Mouse (Mus musculus): ENCODE data around the gene Gm43517. TPM values are rescaled to one million over a fixed set of nuclear protein-coding genes. Genes with fewer than 3 reads are reported as not detected.

The Gm43517 gene
- polyA plus RNA-seq (2015; fragmentation: Nextera tagmentation; extraction: Ambion mirVana), result not detected in 2 replicates

DNA sequence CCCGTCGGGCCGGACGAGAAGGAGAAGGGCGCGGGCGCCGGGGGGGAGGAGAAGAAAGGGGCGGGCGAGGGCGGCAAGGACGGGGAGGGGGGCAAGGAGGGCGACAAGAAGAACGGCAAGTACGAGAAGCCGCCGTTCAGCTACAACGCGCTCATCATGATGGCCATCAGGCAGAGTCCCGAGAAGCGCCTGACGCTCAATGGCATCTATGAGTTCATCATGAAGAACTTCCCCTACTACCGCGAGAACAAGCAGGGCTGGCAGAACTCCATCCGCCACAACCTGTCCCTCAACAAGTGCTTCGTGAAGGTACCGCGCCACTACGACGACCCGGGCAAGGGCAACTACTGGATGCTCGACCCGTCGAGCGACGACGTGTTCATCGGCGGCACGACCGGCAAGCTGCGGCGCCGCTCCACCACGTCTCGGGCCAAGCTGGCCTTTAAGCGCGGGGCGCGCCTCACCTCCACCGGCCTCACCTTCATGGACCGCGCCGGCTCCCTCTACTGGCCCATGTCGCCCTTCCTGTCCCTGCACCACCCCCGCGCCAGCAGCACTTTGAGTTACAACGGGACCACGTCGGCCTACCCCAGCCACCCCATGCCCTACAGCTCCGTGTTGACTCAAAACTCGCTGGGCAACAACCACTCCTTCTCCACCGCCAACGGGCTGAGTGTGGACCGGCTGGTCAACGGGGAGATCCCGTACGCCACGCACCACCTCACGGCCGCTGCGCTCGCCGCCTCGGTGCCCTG lies at the start of gene Gm43517:
TSS of gene Gm43517 (plus strand) at position 299 of the 755 bp plus-strand sequence.
- no peak within 1 kb of the TSS for H3K27ac ChIP-seq (ENCODE audit: low read length)
- WGBS, result 2% methylated on average over 74 of the region's 75 CpGs
- 0 out of 2 replicates have a peak, but pooled peaks cover 11% of the 10 kb centered on the region for H3K4me1 ChIP-seq (ENCODE audit: control insufficient read depth, insufficient read depth, low read length)
- peak; percentile 78 for ATAC-seq (ENCODE audit: insufficient read depth, low FRiP score)
- no peak within 1 kb of the TSS for H3K9ac ChIP-seq (ENCODE audit: low read length)
- H3K36me3 ChIP-seq (ENCODE audit: control insufficient read depth, insufficient read depth, low read length), result no peaks in the 10 kb centered on the region
- H3K9me3 ChIP-seq (replicated peaks; ENCODE audit: control insufficient read depth, low read length), result no peaks in the 10 kb centered on the region
- H3K27me3 ChIP-seq (ENCODE audit: control insufficient read depth, insufficient read depth, low read length), result peaks cover 67% of the 10 kb centered on the region
- peak within 1 kb of the TSS; percentile 35 for H3K4me3 ChIP-seq (replicated peaks; ENCODE audit: low read length)
- H3K4me2 ChIP-seq (ENCODE audit: low read depth, low read length), result peak within 1 kb of the TSS; percentile 44

DNA sequence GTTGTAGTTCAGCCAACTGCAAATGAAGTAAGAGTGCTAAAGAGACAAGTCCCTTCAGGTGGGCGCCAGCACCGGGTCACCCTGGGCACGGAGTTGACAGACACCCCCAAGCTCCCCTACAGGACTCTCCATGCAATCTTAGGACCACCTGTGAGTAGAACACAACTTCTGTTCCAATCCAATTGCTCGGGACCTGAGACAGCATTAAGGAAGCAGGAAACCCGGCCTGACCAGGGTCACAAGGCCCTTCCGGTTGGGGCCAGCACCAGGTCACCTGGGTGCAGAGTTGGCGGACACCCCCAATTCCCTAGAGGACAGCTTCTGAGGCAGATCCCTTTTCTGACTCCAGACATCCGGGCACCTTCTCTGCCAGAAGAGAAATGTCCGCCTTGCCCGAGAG lies 35.3 kb upstream of the Gm43517 start:
- Histone ChIP-seq H3K4me2 (ENCODE audit: low read depth, low read length) (no peak overlapping the region), H3K27ac (ENCODE audit: low read length) (no peak overlapping the region), H3K4me3 (replicated peaks; ENCODE audit: low read length) (no peak overlapping the region), H3K4me1 (ENCODE audit: control insufficient read depth, insufficient read depth, low read length) (no peaks in the 10 kb centered on the region), H3K9ac (ENCODE audit: low read length) (no peak overlapping the region), H3K9me3 (replicated peaks; ENCODE audit: control insufficient read depth, low read length) (no peaks in the 10 kb centered on the region), H3K36me3 (ENCODE audit: control insufficient read depth, insufficient read depth, low read length) (no peaks in the 10 kb centered on the region), H3K27me3 (ENCODE audit: control insufficient read depth, insufficient read depth, low read length) (no peaks in the 10 kb centered on the region)
- 91% methylated on average over 10 of the region's 10 CpGs for WGBS
- ATAC-seq (ENCODE audit: insufficient read depth, low FRiP score), result no peak

DNA sequence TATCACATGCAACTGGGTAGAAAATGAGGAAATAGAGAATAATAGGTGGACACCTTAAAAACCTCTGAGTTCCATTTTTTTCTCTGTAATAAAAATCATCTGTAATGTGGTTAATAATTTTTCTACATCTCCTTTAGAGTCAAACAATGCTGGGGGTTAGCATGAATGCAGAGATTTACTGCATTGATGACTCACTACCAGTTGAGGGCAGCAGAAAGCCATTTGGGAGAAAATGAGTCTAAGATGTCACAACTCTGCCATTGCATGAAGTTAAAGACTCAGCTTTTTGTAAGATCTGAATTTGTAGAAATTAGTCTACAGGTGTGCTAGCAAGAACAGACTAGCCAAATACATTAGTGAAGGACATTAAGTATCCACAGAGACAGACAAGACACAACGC lies 16.0 kb upstream of the Gm43517 start:
- WGBS, result 38% methylated on average over 1 of the region's 1 CpGs
- H3K4me3 ChIP-seq (replicated peaks; ENCODE audit: low read length), result no peak overlapping the region
- H3K27me3 ChIP-seq (ENCODE audit: control insufficient read depth, insufficient read depth, low read length), result peaks cover 20% of the 10 kb centered on the region
- H3K9ac ChIP-seq (ENCODE audit: low read length), result no peak overlapping the region
- no peaks in the 10 kb centered on the region for H3K36me3 ChIP-seq (ENCODE audit: control insufficient read depth, insufficient read depth, low read length)
- H3K4me1 ChIP-seq (ENCODE audit: control insufficient read depth, insufficient read depth, low read length), result no peaks in the 10 kb centered on the region
- H3K4me2 ChIP-seq (ENCODE audit: low read depth, low read length), result no peak overlapping the region
- H3K27ac ChIP-seq (ENCODE audit: low read length), result no peak overlapping the region
- no peak for ATAC-seq (ENCODE audit: insufficient read depth, low FRiP score)
- no peaks in the 10 kb centered on the region for H3K9me3 ChIP-seq (replicated peaks; ENCODE audit: control insufficient read depth, low read length)

- H3K9me3 ChIP-seq (replicated peaks; ENCODE audit: control insufficient read depth, low read length), result no peaks in the 10 kb centered on the region
- H3K27ac ChIP-seq (ENCODE audit: low read length), result no peak overlapping the region
- H3K9ac ChIP-seq (ENCODE audit: low read length), result no peak overlapping the region
- H3K4me1 ChIP-seq (ENCODE audit: control insufficient read depth, insufficient read depth, low read length), result no peaks in the 10 kb centered on the region
- no peak for ATAC-seq (ENCODE audit: insufficient read depth, low FRiP score)
- H3K4me3 ChIP-seq (replicated peaks; ENCODE audit: low read length), result no peak overlapping the region
- H3K27me3 ChIP-seq (ENCODE audit: control insufficient read depth, insufficient read depth, low read length), result peaks cover 47% of the 10 kb centered on the region
- H3K36me3 ChIP-seq (ENCODE audit: control insufficient read depth, insufficient read depth, low read length), result no peaks in the 10 kb centered on the region
- H3K4me2 ChIP-seq (ENCODE audit: low read depth, low read length), result no peak overlapping the region
These were observed 12.8 kb upstream of the Gm43517 start for GRCm38 (mm10) chr12:49372170-49372569.

DNA sequence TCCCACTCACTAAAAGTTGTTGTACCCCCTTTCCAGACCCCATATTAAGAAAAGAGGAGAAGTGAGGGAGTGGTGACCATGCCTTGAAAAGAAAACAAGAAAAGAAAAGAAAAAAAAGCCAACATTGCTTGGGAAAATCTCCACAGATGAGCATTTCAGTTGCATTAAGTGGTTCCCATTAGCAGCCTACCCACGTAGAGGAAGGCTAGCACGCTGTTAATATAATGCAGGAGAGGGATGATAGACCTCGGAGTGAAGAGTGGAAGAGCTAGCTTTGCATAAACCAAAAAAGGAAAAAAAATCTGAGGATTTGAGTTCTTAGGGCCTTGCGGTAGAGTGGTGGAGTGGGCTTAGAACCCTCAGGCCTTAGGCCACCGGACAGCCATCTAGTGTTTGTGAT lies 11.8 kb upstream of the Gm43517 start:
- ATAC-seq (ENCODE audit: insufficient read depth, low FRiP score), result no peak
- Histone ChIP-seq H3K27ac (ENCODE audit: low read length) (no peak overlapping the region), H3K4me3 (replicated peaks; ENCODE audit: low read length) (no peak overlapping the region), H3K9ac (ENCODE audit: low read length) (no peak overlapping the region), H3K27me3 (ENCODE audit: control insufficient read depth, insufficient read depth, low read length) (peaks cover 57% of the 10 kb centered on the region), H3K36me3 (ENCODE audit: control insufficient read depth, insufficient read depth, low read length) (no peaks in the 10 kb centered on the region), H3K9me3 (replicated peaks; ENCODE audit: control insufficient read depth, low read length) (no peaks in the 10 kb centered on the region), H3K4me1 (ENCODE audit: control insufficient read depth, insufficient read depth, low read length) (no peaks in the 10 kb centered on the region), H3K4me2 (ENCODE audit: low read depth, low read length) (no peak overlapping the region)
- 15% methylated on average over 5 of the region's 5 CpGs for WGBS

- Histone ChIP-seq H3K9ac (ENCODE audit: low read length) (no peak overlapping the region), H3K9me3 (replicated peaks; ENCODE audit: control insufficient read depth, low read length) (no peaks in the 10 kb centered on the region), H3K36me3 (ENCODE audit: control insufficient read depth, insufficient read depth, low read length) (no peaks in the 10 kb centered on the region), H3K4me3 (replicated peaks; ENCODE audit: low read length) (peak overlapping the region; percentile 38), H3K4me2 (ENCODE audit: low read depth, low read length) (peak overlapping the region; percentile 48), H3K27me3 (ENCODE audit: control insufficient read depth, insufficient read depth, low read length) (peaks cover 65% of the 10 kb centered on the region), H3K4me1 (ENCODE audit: control insufficient read depth, insufficient read depth, low read length) (no peaks in the 10 kb centered on the region), H3K27ac (ENCODE audit: low read length) (no peak overlapping the region)
- 4% methylated on average over 24 of the region's 24 CpGs for WGBS
- ATAC-seq (ENCODE audit: insufficient read depth, low FRiP score), result no peak
These were observed 11.0 kb upstream of the Gm43517 start for GRCm38 (mm10) chr12:49373821-49374605.

GRCm38 (mm10) chr12:49374606-49374995 lies 10.4 kb upstream of the Gm43517 start:
- ATAC-seq (ENCODE audit: insufficient read depth, low FRiP score), result no peak
- peak overlapping the region; percentile 38 for H3K4me3 ChIP-seq (replicated peaks; ENCODE audit: low read length)
- no peaks in the 10 kb centered on the region for H3K9me3 ChIP-seq (replicated peaks; ENCODE audit: control insufficient read depth, low read length)
- H3K4me2 ChIP-seq (ENCODE audit: low read depth, low read length), result peak overlapping the region; percentile 48
- H3K36me3 ChIP-seq (ENCODE audit: control insufficient read depth, insufficient read depth, low read length), result no peaks in the 10 kb centered on the region
- no peaks in the 10 kb centered on the region for H3K4me1 ChIP-seq (ENCODE audit: control insufficient read depth, insufficient read depth, low read length)
- H3K27ac ChIP-seq (ENCODE audit: low read length), result no peak overlapping the region
- under 1% methylated on average over 14 of the region's 14 CpGs for WGBS
- no peak overlapping the region for H3K9ac ChIP-seq (ENCODE audit: low read length)
- H3K27me3 ChIP-seq (ENCODE audit: control insufficient read depth, insufficient read depth, low read length), result peaks cover 71% of the 10 kb centered on the region

- no peaks in the 10 kb centered on the region for H3K4me1 ChIP-seq (ENCODE audit: control insufficient read depth, insufficient read depth, low read length)
- no peak for ATAC-seq (ENCODE audit: insufficient read depth, low FRiP score)
- H3K27me3 ChIP-seq (ENCODE audit: control insufficient read depth, insufficient read depth, low read length), result peaks cover 82% of the 10 kb centered on the region
- no peak overlapping the region for H3K4me2 ChIP-seq (ENCODE audit: low read depth, low read length)
- H3K27ac ChIP-seq (ENCODE audit: low read length), result no peak overlapping the region
- H3K4me3 ChIP-seq (replicated peaks; ENCODE audit: low read length), result no peak overlapping the region
- H3K9me3 ChIP-seq (replicated peaks; ENCODE audit: control insufficient read depth, low read length), result no peaks in the 10 kb centered on the region
- no peak overlapping the region for H3K9ac ChIP-seq (ENCODE audit: low read length)
- H3K36me3 ChIP-seq (ENCODE audit: control insufficient read depth, insufficient read depth, low read length), result no peaks in the 10 kb centered on the region
- 6% methylated on average over 15 of the region's 15 CpGs for WGBS
These were observed 9.3 kb upstream of the Gm43517 start for GRCm38 (mm10) chr12:49375427-49376317.

All from stomach, embryonic 16.5 days (tissue).